Mouse (Mus musculus) megakaryocyte, embryonic 14.5 days (primary cell): Measurements from ENCODE around the gene Lrrc51.
"Not testable (repeated sequence)": the region's sequence is repeated elsewhere in the genome, so short reads cannot be mapped to it uniquely, and the experiment has no call there.

Source experiments
- FLI1 ChIP-seq: IDR thresholded peaks from 2 replicates; pipeline ENCODE4 v1.6.1; 2012; ENCODE audit warnings: low read length, inconsistent platforms, mixed read lengths
- GATA1 ChIP-seq: IDR thresholded peaks from 3 replicates; pipeline ENCODE4 v1.6.1; 2012; ENCODE audit warnings: mixed read lengths, low read length, inconsistent platforms, borderline replicate concordance

DNA sequence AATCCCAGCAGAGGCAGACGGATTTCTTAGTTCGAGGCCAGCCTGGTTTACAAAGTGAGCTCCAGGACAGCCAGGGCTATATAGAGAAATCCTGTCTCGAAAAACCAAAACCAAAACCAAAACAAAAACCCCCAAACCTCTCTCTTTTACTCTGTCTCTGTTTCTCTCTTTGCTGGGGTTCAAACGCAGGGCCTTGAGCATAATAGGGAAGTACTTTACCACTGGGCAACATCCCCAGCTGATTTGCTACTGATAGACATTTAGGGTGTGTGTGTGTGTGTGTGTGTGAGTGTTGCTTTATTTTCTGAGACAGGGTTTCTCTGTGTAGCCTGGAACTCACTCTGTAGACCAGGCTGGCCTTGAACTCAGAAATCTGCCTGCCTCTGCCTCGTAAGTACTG, 15.3 kb upstream of the Lrrc51 start:
- TF ChIP-seq FLI1, GATA1: not testable (repeated sequence)
